Mouse (Mus musculus): Measurements from ENCODE around the gene Ddx25. TPM values are rescaled to one million over a fixed set of nuclear protein-coding genes. Genes with fewer than 3 reads are reported as not detected.

Ddx25 gene
- 0.27 TPM in 1 of 2 replicates, not detected in the other for total RNA-seq (2014; rRNA removed; ENCODE audit: low replicate concordance)
- polyA plus RNA-seq (2015; fragmentation: Nextera tagmentation; extraction: Ambion mirVana): 0.14 and 0.18 TPM in 2 replicates

DNA sequence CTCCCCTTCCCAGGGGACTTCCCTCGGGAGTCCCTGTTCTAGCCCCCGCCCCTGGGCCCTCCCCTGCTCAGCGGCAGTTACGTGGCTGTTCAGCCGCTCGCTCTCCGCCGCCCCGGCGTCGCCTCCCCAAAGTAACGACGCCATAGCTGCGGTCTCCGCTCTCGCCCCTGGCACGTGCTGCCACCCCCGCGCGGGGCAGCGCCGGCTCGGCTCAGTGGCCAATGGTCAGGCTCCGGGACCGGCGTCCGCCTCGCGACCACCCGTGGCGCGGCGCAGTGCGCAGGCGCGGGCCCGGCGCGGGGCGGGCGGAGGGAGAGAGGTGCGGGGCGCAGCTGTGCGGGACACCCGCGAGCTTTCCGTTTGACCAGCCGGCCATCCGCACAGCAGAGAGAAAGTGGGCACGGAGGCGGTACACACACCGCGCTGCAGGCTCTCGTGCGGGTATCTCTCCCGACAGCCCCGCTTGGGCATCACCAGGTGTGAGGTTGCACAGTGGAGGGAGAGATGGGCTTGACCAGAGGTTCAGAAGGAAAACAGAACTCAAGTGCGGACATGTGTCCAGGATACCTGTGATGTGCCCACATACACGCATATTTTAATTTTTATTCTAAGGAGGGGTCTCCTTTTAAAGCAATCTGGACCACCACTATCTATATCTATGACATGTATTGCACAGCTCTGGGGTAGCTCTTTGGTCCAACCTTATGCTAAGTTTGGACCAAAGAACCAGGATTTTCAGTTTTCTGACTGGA, at the start of gene Ddx25, which contains the start of gene Pus3:
Gene Ddx25, minus strand, starts transcription at position 272 of the 752 bp plus-strand sequence.
Gene Pus3, plus strand, starts transcription at position 339 of the 752 bp plus-strand sequence.
- peaks cover 12% of the 10 kb centered on the region; the same call in 1 of the 2 replicates for H3K36me3 ChIP-seq (replicated peaks; ENCODE audit: control insufficient read depth, insufficient read depth, low read length)
- peak within 1 kb of the TSS; percentile 5; the same call in 1 of the 2 replicates for H3K27ac ChIP-seq (ENCODE audit: low read depth)
- H3K4me2 ChIP-seq (ENCODE audit: low read depth, low read length): peak within 1 kb of the TSS; percentile 100
- TF ChIP-seq CTCF (IDR thresholded peaks at IDR 0.05; ENCODE audit: low read depth): no peak
- no peak for TF ChIP-seq EP300 (IDR thresholded peaks at IDR 0.05; ENCODE audit: low read depth)
- peak; percentile 47 for ATAC-seq (ENCODE audit: insufficient read depth, low read depth)
- no peak for DNase-seq (ENCODE audit: low spot score)
- peak within 1 kb of the TSS; percentile 63 for H3K4me3 ChIP-seq (ENCODE audit: low read depth, low read length)
- H3K9ac ChIP-seq (replicated peaks; ENCODE audit: low read depth, low read length): peak within 1 kb of the TSS; percentile 45
- peaks cover 20% of the 10 kb centered on the region for H3K27me3 ChIP-seq (ENCODE audit: control insufficient read depth, insufficient read depth, low read length)
- under 1% methylated on average over 45 of the region's 59 CpGs for WGBS
- H3K9me3 ChIP-seq (replicated peaks; ENCODE audit: control insufficient read depth, low read length): no peaks in the 10 kb centered on the region
- H3K4me1 ChIP-seq (ENCODE audit: control insufficient read depth, insufficient read depth): peaks cover 9% of the 10 kb centered on the region

DNA sequence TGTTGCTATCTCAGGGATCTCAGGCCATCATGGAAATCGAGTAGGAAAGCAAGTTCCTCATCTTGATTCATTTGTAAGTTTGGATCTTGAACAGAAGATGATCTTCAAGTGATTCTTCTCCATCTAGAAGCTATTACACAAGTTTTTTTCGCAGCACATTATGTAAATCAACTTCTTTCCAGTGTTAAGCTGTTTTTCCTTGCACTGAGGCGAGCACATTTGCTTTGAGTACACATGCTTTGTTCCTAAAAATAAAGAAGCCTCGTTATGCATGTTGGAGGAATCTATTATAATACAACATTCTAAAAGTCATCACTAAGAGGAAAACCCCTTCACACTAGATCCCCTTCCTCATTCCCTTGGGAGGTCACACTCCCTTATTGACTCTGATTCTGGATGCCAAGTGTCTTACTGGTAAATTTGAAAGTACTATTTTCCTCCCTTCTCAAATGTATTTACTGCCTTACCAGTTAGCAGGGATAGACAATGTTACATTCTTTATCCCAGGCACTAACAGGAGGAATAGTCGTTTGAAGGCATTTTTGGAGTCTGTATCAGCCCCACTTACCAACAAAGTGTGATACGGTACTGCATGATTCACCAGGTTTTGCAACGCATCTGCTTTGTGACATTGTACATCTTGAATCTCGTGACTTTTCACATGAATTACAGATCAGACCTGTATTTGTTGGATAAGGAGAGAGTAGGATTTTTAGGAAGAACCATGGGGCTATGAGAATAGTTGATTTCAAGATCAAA, 49.5 kb upstream of the Ddx25 start:
- Histone ChIP-seq H3K9me3 (replicated peaks; ENCODE audit: control insufficient read depth, low read length) (no peaks in the 10 kb centered on the region), H3K9ac (replicated peaks; ENCODE audit: low read depth, low read length) (no peak overlapping the region), H3K27me3 (ENCODE audit: control insufficient read depth, insufficient read depth, low read length) (no peaks in the 10 kb centered on the region), H3K4me3 (ENCODE audit: low read depth, low read length) (no peak overlapping the region), H3K27ac (ENCODE audit: low read depth) (no peak overlapping the region), H3K4me2 (ENCODE audit: low read depth, low read length) (no peak overlapping the region), H3K4me1 (ENCODE audit: control insufficient read depth, insufficient read depth) (no peaks in the 10 kb centered on the region), H3K36me3 (replicated peaks; ENCODE audit: control insufficient read depth, insufficient read depth, low read length) (no peaks in the 10 kb centered on the region)
- 53% methylated on average over 8 of the region's 8 CpGs for WGBS
- DNase-seq (ENCODE audit: low spot score) (no peak), ATAC-seq (ENCODE audit: insufficient read depth, low read depth) (no peak)
- TF ChIP-seq CTCF (IDR thresholded peaks at IDR 0.05; ENCODE audit: low read depth): no peak
- no peak for TF ChIP-seq EP300 (IDR thresholded peaks at IDR 0.05; ENCODE audit: low read depth)

DNA sequence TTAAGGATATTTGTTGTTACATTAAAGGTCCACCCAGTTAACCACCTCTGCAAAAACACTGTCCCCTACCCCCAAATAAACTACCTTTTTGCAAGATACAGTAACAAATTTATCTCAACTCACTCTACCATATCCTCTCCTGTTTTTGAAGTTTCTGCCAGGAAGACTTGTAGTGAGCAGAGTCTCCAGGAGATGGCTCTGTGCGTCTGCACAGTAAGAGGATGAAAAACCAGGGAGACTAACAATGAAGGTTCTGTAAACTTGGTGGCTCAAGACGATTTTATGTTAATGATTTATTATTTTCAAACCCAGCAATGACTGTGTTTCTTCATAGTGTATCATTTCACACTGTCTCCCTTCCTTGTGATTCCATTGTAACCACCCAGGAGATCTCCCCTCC, 34.6 kb upstream of the Ddx25 start:
- no peak overlapping the region for H3K27ac ChIP-seq (ENCODE audit: low read depth)
- no peaks in the 10 kb centered on the region for H3K9me3 ChIP-seq (replicated peaks; ENCODE audit: control insufficient read depth, low read length)
- no peak overlapping the region for H3K4me3 ChIP-seq (ENCODE audit: low read depth, low read length)
- no peaks in the 10 kb centered on the region for H3K4me1 ChIP-seq (ENCODE audit: control insufficient read depth, insufficient read depth)
- no peak overlapping the region for H3K9ac ChIP-seq (replicated peaks; ENCODE audit: low read depth, low read length)
- WGBS: 12% methylated on average over 2 of the region's 2 CpGs
- H3K36me3 ChIP-seq (replicated peaks; ENCODE audit: control insufficient read depth, insufficient read depth, low read length): no peaks in the 10 kb centered on the region
- TF ChIP-seq CTCF (IDR thresholded peaks at IDR 0.05; ENCODE audit: low read depth) (peak; percentile 68), EP300 (IDR thresholded peaks at IDR 0.05; ENCODE audit: low read depth) (no peak)
- no peaks in the 10 kb centered on the region for H3K27me3 ChIP-seq (ENCODE audit: control insufficient read depth, insufficient read depth, low read length)
- DNase-seq (ENCODE audit: low spot score): peak; percentile 32
- no peak overlapping the region for H3K4me2 ChIP-seq (ENCODE audit: low read depth, low read length)
- no peak for ATAC-seq (ENCODE audit: insufficient read depth, low read depth)

DNA sequence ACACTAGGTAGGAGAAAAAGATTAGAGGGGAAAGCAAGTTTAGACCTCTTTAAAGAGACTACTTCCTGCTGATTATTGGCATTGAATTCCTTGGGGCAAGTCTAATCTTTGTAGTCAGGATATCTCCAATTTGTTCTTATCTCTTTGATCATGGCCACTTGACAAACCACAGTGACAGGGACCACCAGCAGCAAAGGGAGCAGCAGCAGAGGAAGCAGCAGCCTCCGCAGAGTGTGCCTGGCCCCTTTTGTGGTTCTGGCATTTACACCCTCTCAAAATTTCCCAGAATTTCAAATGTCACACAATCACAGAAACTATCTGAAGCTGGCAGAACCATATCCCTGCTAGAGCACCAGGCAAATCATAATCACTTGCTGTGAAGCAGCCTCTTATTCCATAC, 29.3 kb upstream of the Ddx25 start:
- DNase-seq (ENCODE audit: low spot score) (no peak), ATAC-seq (ENCODE audit: insufficient read depth, low read depth) (no peak)
- no peak for TF ChIP-seq CTCF (IDR thresholded peaks at IDR 0.05; ENCODE audit: low read depth)
- TF ChIP-seq EP300 (IDR thresholded peaks at IDR 0.05; ENCODE audit: low read depth): no peak
- Histone ChIP-seq H3K9me3 (replicated peaks; ENCODE audit: control insufficient read depth, low read length) (no peaks in the 10 kb centered on the region), H3K4me1 (ENCODE audit: control insufficient read depth, insufficient read depth) (no peaks in the 10 kb centered on the region), H3K27me3 (ENCODE audit: control insufficient read depth, insufficient read depth, low read length) (no peaks in the 10 kb centered on the region), H3K27ac (ENCODE audit: low read depth) (no peak overlapping the region), H3K9ac (replicated peaks; ENCODE audit: low read depth, low read length) (no peak overlapping the region), H3K4me2 (ENCODE audit: low read depth, low read length) (no peak overlapping the region), H3K4me3 (ENCODE audit: low read depth, low read length) (no peak overlapping the region), H3K36me3 (replicated peaks; ENCODE audit: control insufficient read depth, insufficient read depth, low read length) (no peaks in the 10 kb centered on the region)
- 21% methylated on average over 1 of the region's 1 CpGs for WGBS

DNA sequence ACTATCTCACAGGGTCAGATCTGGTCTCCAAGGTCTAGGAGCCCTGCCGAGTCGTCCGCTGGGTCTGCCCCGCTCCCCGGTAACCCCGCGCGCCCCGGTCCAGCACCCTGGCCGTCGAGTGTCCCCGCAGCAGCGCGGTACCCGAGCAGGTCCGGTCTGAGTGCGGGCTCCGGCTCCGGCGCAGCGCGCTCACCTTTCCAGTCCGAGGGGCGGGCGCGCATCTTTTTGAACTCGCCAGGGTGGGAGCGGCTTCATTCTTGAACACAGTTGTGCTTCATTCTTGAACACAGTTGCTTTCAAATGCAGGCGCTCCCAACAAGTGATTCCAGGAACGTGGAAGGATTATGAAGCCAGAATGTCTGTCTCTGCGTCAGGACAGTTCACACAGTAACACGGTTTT, 16.1 kb upstream of the Ddx25 start:
- Histone ChIP-seq H3K36me3 (replicated peaks; ENCODE audit: control insufficient read depth, insufficient read depth, low read length) (no peaks in the 10 kb centered on the region), H3K9me3 (replicated peaks; ENCODE audit: control insufficient read depth, low read length) (no peaks in the 10 kb centered on the region), H3K4me2 (ENCODE audit: low read depth, low read length) (peak overlapping the region; percentile 39), H3K27ac (ENCODE audit: low read depth) (no peak overlapping the region), H3K4me3 (ENCODE audit: low read depth, low read length) (peak overlapping the region; percentile 20), H3K9ac (replicated peaks; ENCODE audit: low read depth, low read length) (no peak overlapping the region), H3K4me1 (ENCODE audit: control insufficient read depth, insufficient read depth) (no peaks in the 10 kb centered on the region), H3K27me3 (ENCODE audit: control insufficient read depth, insufficient read depth, low read length) (peaks cover 6% of the 10 kb centered on the region; the same call in 1 of the 2 replicates)
- no peak for DNase-seq (ENCODE audit: low spot score)
- ATAC-seq (ENCODE audit: insufficient read depth, low read depth): no peak
- 5% methylated on average over 32 of the region's 32 CpGs for WGBS
- no peak for TF ChIP-seq EP300 (IDR thresholded peaks at IDR 0.05; ENCODE audit: low read depth)
- no peak for TF ChIP-seq CTCF (IDR thresholded peaks at IDR 0.05; ENCODE audit: low read depth)
